Mouse (Mus musculus) lung, embryonic 16.5 days (tissue): ENCODE data around the gene Gsk3a. TPM values are rescaled to one million over a fixed set of nuclear protein-coding genes. Genes with fewer than 3 reads are reported as not detected.
"Not testable (repeated sequence)": the region's sequence is repeated elsewhere in the genome, so short reads cannot be mapped to it uniquely, and the experiment has no call there.

Experiments used
- ATAC-seq: fragments of 200-750 bp; cut with Nextera tagmentation; 2 replicates; pipeline ENCODE4 v1.8.0; 2017; ENCODE audit warnings: low read depth, mild to moderate bottlenecking, moderate library complexity
- H3K27ac ChIP-seq: fragments of 300-500 bp; sonication (generic); 2 replicates; pipeline ENCODE4 v1.5.1; 2014; ENCODE audit warnings: mild to moderate bottlenecking, control low read depth, low read length
- H3K27me3 ChIP-seq: fragments of 300-500 bp; sonication (generic); 2 replicates; pipeline ENCODE4 v1.6.1; 2014; ENCODE audit warnings: low read depth, low read length, mixed read lengths; ENCODE audit not compliant: control insufficient read depth, insufficient read depth
- H3K36me3 ChIP-seq: fragments of 300-500 bp; sonication (generic); 2 replicates; pipeline ENCODE4 v1.6.1; 2014; ENCODE audit warnings: low read length; ENCODE audit not compliant: control insufficient read depth, insufficient read depth
- H3K4me1 ChIP-seq: fragments of 300-500 bp; sonication (generic); replicated peaks from 2 replicates; pipeline ENCODE4 v1.6.1; 2014; ENCODE audit warnings: low read length, mixed read lengths; ENCODE audit not compliant: control insufficient read depth, insufficient read depth
- H3K4me2 ChIP-seq: fragments of 300-500 bp; sonication (generic); 2 replicates; pipeline ENCODE4 v1.6.1; 2014; ENCODE audit warnings: low read depth, low read length, control low read depth
- H3K4me3 ChIP-seq: fragments of 300-500 bp; sonication (generic); 2 replicates; pipeline ENCODE4 v1.5.1; 2014; ENCODE audit warnings: mild to moderate bottlenecking, low read length, control low read depth
- H3K9ac ChIP-seq: fragments of 300-500 bp; sonication (generic); 2 replicates; pipeline ENCODE4 v1.6.1; 2014; ENCODE audit warnings: low read length, control low read depth
- H3K9me3 ChIP-seq: fragments of 300-500 bp; sonication (generic); 2 replicates; pipeline ENCODE4 v1.6.1; 2016; ENCODE audit warnings: low read length; ENCODE audit not compliant: control insufficient read depth
- WGBS: fragments of 180-500 bp; shearing (Covaris S2); extraction: QIAGEN DNeasy Blood & Tissue Kit; methylation state at CpG from one replicate; pipeline ENCODE4 v1.1.7; 2014; 5-methylcytosine and 5-hydroxymethylcytosine counted together
- polyA plus RNA-seq: library from polyadenylated mRNA; unstranded; fragments of >200 nt; fragmentation: Nextera tagmentation; extraction: Ambion mirVana; gene quantifications from 2 replicates; pipeline ENCODE4 v1.2.1, GENCODE M21; 2015

Gsk3a gene
- polyA plus RNA-seq, 1 experiment from 2014 or later, result 8.2 TPM

DNA sequence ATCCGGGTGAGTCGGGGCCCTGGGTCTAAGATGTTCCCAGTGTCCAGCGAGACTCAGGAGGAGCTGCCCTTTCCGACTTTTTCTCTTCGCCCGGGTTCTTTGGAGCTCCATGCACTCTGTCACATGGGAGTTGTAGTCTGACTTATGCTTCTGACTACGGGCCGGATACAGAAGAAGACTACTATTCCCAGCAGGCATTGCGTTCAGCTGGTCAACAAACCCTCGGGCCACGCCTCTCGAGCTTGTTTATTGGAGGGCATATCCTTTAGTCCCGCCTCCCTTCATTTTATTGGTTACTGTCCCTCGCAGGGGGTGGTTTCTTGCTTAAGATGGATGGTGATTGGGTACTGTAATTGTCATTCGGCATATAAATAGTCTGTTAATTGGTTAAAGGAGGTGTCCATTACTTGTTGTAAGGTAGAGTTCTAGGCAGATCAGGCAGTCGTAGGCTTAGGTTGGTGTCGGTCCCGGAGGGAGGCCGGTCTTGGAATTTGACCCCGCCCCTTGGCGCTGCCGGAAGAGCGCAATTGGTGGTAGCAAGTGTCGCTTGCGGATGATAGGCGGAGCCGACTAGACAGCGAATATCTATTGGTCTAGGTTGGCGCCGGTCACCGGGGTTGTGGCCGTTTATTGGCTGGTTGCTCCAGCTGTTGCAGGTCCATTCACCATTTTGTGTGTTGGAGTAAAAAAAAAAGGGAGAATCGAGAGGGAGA is 30.3 kb upstream of the Gsk3a start:
- peak; percentile 94 for ATAC-seq
- H3K4me3 ChIP-seq, result peak overlapping the region; percentile 80
- peak overlapping the region; percentile 82 for H3K4me2 ChIP-seq
- H3K36me3 ChIP-seq, result peaks cover 7% of the 10 kb centered on the region
- no peaks in the 10 kb centered on the region for H3K27me3 ChIP-seq
- H3K9ac ChIP-seq, result peak overlapping the region; percentile 84
- H3K4me1 ChIP-seq, result peaks cover 17% of the 10 kb centered on the region
- WGBS, result under 1% methylated on average over 33 of the region's 33 CpGs
- peak overlapping the region; percentile 95 for H3K27ac ChIP-seq
- H3K9me3 ChIP-seq, result no peaks in the 10 kb centered on the region

DNA sequence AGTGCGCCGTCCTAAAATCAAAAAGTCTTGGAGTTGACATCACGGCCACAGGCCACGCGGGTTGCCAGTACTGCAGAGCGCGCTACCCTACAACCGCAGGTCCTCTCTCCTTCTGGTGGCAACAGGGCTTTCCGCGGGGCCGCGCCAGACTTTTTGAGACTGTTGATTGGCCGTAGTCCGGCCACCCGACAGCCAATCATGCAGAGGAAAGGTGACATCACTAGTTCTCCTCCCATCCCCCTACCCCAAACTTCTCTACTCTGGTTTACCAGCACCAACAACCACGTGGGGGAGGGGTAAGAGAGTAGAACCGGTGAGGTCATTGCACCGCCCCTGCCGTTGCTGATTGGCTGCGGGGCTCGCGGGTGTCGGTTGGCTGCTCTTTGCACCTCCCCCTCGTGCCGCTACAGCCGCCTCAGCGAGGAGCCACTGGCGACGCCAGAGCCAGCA is 29.7 kb upstream of the Gsk3a start, which contains the start of gene Cic:
TSS of gene Cic (plus strand) at position 404 of the 450 bp plus-strand sequence.
- ATAC-seq, result peak; percentile 90
- Histone ChIP-seq H3K27ac (peak within 1 kb of the TSS; percentile 95), H3K9ac (peak within 1 kb of the TSS; percentile 84), H3K4me3 (peak within 1 kb of the TSS; percentile 80), H3K4me2 (peak within 1 kb of the TSS; percentile 82), H3K9me3 (no peaks in the 10 kb centered on the region), H3K4me1 (peaks cover 17% of the 10 kb centered on the region), H3K36me3 (peaks cover 7% of the 10 kb centered on the region), H3K27me3 (no peaks in the 10 kb centered on the region)
- WGBS, result 0% methylated on average over 29 of the region's 29 CpGs

DNA sequence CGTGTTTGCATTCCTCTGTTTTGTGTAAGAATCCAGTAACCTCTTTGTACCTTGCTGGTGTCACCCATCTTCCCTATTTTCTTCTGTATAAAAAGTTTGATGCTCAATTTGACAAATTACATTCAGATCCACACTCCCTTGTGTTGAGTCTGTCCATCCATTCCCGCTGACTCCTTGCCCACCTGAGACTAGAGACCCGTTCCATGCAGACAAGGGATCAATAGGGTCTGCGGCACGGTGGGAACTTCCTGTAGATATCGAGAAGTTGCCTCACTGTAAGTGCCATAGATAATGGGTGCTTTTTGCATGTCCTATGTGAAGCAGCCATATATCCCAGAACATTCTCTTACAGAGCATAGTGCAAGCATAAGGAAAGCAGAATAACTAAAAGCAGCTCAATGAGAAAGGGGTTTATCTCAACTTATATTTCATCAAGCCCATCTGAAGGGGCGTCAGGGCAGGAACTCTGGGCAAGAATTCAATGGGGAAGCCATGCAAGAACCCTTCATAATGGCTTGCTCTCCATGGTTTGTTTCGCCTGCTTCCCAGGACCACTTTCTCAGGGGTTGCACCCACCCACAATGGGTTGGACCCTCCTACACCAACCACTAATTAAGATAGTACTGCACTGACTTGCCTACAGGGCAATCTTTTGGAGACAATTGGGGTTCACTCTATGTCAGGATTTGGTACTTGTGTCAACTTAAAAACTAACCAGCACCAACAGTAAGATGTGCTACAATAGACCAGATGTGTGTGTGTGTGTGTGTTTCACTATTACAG is 28.7 kb upstream of the Gsk3a start:
- Histone ChIP-seq H3K27ac (no peak overlapping the region), H3K9me3 (no peaks in the 10 kb centered on the region), H3K4me3 (no peak overlapping the region), H3K36me3 (peaks cover 5% of the 10 kb centered on the region), H3K9ac (no peak overlapping the region), H3K4me1 (peaks cover 17% of the 10 kb centered on the region), H3K27me3 (no peaks in the 10 kb centered on the region), H3K4me2 (peak overlapping the region; percentile 76)
- ATAC-seq, result no peak
- 80% methylated on average over 8 of the region's 8 CpGs for WGBS

DNA sequence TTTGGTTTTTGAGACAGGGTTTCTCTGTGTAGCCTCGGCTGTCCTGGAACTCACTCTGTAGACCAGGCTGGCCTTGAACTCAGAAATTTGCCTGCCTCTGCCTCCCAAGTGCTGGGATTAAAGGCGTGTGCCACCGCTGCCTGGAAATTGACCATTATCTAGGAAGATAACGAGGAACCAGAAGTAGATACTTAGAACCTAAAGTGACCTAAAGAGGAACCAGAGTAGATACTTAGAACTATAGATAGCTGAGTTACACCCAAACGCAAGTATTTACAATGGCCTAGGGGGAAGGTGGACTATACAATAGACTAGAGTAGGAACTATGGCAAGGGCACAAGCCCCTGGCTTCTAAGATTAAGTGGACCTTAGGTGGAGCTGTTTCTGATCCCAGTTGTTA is 28.1 kb upstream of the Gsk3a start:
- H3K9ac ChIP-seq, ATAC-seq, H3K27ac ChIP-seq, H3K4me2 ChIP-seq, H3K36me3 ChIP-seq, H3K27me3 ChIP-seq, H3K4me3 ChIP-seq, H3K9me3 ChIP-seq: not testable (repeated sequence)
- H3K4me1 ChIP-seq, result peaks cover 17% of the 10 kb centered on the region
- WGBS, result 82% methylated on average over 5 of the region's 5 CpGs

DNA sequence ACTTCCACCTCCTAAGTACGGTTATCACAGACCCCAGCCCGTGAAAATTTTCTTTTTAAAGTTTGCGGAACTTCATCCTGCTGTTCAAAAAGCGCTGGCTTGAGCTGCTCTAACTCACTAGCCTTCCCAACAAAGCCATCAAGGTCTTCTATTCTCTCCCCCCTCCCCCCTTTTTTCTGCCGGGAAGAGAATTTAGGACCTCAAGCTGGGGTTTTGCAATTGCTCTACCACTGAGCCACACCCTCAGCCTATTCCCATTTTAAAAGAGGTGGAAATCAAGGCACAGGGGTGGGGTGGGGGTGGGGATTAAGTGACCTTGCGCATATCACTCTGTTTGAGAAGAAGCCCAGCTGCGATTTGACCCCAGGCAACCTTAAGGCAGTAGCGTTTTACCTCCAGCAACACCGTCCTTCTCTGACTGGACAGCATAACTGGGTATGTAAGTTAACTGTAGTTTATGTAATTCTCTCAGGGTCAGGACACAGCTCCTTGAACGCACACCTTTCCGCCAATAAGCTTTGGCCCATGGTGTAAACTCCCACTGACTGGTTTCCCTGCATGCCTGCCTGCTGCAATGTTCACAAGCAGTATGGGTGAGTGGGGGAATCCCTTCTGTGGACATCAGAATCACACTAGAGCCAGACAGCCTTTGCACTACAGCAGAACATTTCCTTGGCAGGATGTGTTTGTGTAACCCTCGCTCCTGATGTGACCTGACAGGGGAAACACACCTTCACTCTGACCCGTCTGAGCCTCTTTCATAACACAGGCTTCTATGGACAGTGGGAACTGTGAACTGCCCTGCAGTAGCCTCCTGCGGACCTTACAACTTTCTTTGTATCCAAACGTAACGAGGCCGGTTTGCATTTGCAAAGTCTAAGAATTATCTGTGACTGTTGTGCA is 26.6 kb upstream of the Gsk3a start:
- H3K9me3 ChIP-seq, result no peaks in the 10 kb centered on the region
- H3K4me2 ChIP-seq, result no peak overlapping the region
- H3K4me1 ChIP-seq, result peaks cover 10% of the 10 kb centered on the region
- peak overlapping the region; percentile 35; the same call in 1 of the 2 replicates for H3K9ac ChIP-seq
- WGBS, result 33% methylated on average over 17 of the region's 17 CpGs
- H3K27ac ChIP-seq, result no peak overlapping the region
- no peak for ATAC-seq
- no peaks in the 10 kb centered on the region for H3K36me3 ChIP-seq
- no peak overlapping the region for H3K4me3 ChIP-seq
- no peaks in the 10 kb centered on the region for H3K27me3 ChIP-seq

DNA sequence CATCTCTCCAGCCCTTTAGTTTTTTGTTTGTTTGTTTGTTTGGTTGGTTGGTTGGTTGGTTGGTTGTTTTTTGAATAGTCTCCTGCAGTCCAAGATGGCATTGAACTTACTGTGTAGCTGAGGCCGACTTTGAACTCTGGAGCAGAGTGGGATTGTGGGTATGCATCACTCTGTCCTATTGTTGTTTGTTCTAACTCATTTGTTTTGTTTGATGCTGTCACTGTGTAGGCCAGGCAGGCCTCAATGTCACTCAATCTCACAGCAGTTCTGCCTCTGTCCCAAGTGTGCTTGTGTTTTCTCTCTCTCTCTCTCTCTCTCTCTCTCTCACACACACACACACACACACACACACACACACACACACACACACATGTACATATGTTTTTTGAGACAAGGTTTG is 24.2 kb upstream of the Gsk3a start:
- Histone ChIP-seq H3K9me3 (no peaks in the 10 kb centered on the region), H3K36me3 (no peaks in the 10 kb centered on the region), H3K9ac (no peak overlapping the region), H3K4me1 (peaks cover 2% of the 10 kb centered on the region), H3K27ac (no peak overlapping the region), H3K27me3 (no peaks in the 10 kb centered on the region), H3K4me3 (no peak overlapping the region), H3K4me2 (no peak overlapping the region)
- no peak for ATAC-seq
- 68% methylated on average over 1 of the region's 1 CpGs for WGBS

DNA sequence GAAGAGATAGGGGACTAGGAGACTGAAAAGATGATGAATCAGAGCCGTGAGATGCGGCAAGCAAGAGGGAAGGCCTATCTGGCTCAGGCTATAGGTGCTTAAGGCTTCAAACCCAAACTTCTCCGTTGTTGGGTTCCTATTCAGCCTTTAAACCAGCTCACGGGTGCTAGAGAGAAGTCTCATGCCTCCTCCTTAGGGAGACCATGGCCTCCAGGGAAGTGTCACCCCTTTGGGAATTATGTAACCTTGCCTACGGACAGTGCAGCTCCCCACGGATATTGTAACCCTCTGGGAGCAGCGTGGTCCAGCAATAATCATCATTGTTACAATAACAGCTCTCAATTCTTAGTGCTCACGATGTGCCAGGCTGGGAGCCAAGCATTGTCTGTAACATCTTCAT is 14.2 kb upstream of the Gsk3a start:
- H3K4me1 ChIP-seq, result peaks cover 28% of the 10 kb centered on the region
- peak overlapping the region; percentile 98 for H3K27ac ChIP-seq
- H3K4me3 ChIP-seq, result peak overlapping the region; percentile 98
- no peaks in the 10 kb centered on the region for H3K9me3 ChIP-seq
- WGBS, result 13% methylated on average over 8 of the region's 8 CpGs
- H3K27me3 ChIP-seq, result no peaks in the 10 kb centered on the region
- ATAC-seq, result no peak
- H3K4me2 ChIP-seq, result peak overlapping the region; percentile 95
- H3K9ac ChIP-seq, result peak overlapping the region; percentile 78
- no peaks in the 10 kb centered on the region for H3K36me3 ChIP-seq

DNA sequence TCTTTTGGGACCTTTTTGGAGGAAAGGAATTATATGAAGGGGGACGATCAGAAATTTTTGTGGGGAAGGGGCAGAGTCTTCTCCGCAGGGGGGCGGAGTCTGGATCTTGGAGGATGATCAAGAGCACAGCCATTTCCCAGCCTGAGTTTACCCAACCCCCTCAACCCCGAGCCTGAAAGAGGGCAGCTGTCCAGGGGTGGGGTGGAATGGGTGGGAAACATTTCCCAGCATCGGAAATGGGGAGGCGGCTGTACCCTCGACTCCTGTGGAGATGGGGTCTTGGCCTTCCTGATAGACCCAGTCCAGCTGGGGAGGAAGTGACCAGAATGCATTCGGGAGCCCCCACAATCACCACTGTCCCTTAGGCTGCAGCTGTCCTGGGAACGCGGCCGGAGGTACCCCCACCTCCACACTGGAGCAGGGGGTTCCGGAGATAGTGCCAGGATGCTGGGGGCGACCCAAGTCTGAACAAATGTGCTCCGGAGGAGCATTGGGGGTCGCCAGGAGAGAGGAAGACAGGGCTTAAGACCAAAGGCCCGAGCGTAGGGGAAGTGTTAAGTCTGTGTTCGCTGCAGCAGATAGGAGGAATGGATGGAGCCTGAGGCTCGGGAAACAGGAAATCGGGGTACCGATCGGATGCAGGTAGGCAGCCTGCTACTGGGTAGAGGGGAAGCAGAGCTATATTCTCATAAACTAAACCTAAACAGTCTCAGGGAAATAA is 13.6 kb upstream of the Gsk3a start:
- Histone ChIP-seq H3K27ac (peak overlapping the region; percentile 98), H3K4me1 (peaks cover 34% of the 10 kb centered on the region), H3K27me3 (no peaks in the 10 kb centered on the region), H3K4me3 (peak overlapping the region; percentile 98), H3K36me3 (no peaks in the 10 kb centered on the region), H3K4me2 (peak overlapping the region; percentile 95), H3K9ac (peak overlapping the region; percentile 78), H3K9me3 (no peaks in the 10 kb centered on the region)
- peak; percentile 53 for ATAC-seq
- WGBS, result 2% methylated on average over 22 of the region's 22 CpGs
